Mouse (Mus musculus) megakaryocyte, embryonic 14.5 days (primary cell): ENCODE measurements around the gene Zfp988.
"Not testable (repeated sequence)": the region's sequence is repeated elsewhere in the genome, so short reads cannot be mapped to it uniquely, and the experiment has no call there.

Experiments
- FLI1 ChIP-seq: IDR thresholded peaks from 2 replicates; pipeline ENCODE4 v1.6.1; 2012; ENCODE audit warnings: low read length, inconsistent platforms, mixed read lengths
- GATA1 ChIP-seq: IDR thresholded peaks from 3 replicates; pipeline ENCODE4 v1.6.1; 2012; ENCODE audit warnings: mixed read lengths, low read length, inconsistent platforms, borderline replicate concordance

GRCm38 (mm10) chr4:147262708-147263107 lies 42.8 kb upstream of the Zfp988 start:
- TF ChIP-seq GATA1, FLI1: not testable (repeated sequence)
